Mouse (Mus musculus) v-Abl transformed pro-B cells (cell line): ENCODE data around the gene Htr6.

ENCODE experiments used
- in situ Hi-C, 2 experiments: fragments of 400-800 bp; cut with MboI; formaldehyde crosslinking; loops; one replicate each; pipeline ENCODE4 v1.15.1; 2025; ENCODE audit not compliant: unreplicated experiment in 2 of 2

Htr6 gene

DNA sequence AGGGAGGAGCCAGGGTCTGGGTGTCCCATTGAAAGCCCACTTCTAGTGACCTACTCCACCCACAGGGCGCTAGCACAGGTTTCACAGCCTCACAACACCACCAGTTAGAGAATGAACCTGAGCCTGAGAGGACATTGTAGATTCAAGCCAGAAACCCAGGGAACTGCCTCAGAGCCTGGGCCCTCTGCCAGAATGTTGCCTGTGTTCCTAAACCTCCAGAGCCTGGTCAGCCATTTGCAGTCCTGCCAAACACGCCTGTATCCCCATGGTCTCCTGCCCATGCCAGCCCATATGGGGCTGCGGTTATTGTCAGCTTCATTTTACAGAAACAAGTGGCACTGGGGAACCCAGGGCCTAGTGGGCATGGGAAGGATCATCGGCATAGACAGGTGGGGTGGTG is 20.0 kb downstream of the Htr6 start:
- in situ Hi-C loops = no loop called here

DNA sequence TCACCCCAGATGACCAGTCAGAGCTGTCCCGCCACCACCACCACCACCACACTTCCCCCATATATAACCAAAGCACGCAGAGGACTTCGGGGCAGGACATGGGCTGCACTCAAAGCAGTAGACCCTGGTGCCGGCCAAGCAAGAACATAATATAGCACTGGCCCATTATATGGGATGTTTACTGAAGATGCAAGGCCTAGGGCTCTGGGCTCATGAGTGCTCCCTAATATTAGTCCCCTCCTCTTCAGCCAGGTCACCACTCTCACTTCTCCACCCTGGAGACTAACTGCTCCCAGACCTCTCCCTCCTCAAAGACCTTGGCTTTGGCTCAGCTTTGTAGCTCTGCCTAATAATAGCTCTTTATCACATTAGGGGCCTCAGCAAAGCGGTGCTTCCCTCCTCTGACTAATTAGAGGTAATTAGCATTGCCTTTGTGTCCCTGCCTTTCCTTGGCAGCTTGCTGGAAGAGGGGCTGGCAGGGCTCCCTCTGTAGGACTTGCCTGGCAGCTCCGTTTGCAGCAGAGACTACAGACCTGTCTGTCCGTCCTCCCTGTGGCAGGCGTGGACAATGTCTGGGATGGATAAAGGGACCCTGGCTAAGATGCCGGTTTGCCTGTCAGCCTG is 21.0 kb downstream of the Htr6 start:
- in situ Hi-C loops = no loop called here

DNA sequence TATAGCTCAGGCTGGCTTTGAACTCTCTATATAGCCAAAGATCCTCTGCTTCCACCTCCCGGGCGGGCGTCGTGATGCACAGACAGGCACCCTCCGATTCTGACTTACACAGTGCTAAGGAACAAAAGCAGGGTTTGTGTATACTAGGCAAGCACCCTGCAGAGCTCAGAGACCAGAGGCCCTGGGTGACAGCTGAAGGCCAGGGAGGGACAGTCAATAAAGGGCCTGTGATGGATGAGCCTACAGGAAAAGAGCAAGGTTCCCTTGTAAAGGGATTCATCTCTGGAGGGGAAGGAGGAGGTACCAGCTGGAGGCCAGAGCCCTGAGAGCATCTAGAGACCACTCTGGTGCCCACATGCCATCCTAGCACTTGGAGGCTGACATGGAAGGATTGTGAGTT is 22.0 kb downstream of the Htr6 start:
- in situ Hi-C loops = no loop called here

DNA sequence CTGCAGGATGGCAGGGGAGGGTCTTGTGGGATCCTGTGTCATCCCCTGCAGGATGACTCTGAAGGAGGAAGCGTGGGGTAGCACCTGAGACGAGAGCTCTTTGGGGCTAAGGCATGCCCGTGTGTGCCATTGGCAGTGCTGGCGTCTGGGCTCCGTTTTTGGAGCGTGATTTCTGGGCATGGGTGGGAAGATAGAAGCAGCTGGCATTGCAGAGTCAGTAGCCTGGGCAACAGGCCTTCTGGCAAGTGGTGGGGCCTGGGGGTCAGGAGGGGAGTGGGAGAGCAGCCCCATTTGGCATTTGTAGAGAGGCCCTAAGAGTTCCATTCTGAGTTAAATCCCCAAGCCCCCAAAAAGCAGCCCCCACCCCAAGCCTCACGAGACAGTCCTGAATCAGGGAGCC is 22.6 kb downstream of the Htr6 start:
- in situ Hi-C loops = no loop called here

DNA sequence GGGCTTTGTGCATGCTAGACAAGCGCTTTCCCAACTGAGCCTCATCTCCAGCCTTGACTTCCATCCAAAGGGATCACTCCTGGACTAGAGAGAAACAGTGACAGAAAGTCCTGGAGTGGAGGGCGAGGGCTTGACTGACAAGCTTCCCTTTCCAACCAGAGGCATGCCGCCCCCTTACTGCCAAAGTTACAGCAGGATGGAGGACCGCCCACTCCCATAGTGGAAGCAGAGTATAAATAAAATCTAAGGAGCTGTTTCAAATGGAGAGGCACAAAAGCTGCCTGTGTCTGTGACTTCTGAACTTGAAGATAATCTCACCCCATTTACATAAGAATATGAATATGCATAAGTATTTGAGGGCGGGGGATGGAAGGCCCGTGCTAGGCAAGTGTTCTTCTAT is 26.9 kb downstream of the Htr6 start:
- in situ Hi-C loops = no loop called here

DNA sequence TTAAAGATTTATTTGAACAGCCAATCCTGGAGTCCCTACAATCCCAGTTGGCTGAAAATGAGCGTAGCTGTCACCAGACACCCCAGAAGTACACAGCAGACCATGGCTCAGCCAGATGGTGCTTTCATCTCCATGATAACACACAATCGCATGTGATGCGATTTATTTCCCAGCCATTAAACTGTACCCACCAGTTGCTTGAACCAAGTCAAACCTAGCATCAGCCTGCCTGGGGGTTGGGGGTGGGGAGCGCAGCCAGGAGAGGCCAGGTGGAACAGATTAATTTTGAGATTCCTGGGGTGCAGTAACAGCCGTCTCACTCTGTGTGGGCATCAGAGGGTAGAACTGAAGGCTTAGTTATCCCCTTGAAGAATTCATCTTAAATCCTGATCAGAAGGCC is 29.0 kb downstream of the Htr6 start:
- in situ Hi-C loops = no loop called here

DNA sequence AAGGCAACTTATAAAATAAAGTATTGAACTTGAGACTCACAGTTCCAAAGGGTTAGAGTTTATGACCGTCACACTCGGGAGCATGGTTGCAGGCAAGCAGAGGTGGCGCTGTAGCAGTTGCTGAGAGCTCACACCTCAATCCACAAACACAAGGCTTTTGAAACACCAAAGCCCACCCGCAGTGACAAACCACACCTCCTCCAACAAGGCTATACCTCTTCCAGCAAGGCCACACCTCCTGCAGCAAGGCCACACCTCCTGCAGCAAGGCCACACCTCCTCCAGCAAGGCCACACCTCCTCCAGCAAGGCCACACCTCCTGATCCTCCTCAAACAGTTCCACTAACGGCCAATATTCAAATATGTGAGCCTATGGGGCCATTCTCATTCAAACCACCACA is 30.8 kb downstream of the Htr6 start:
- in situ Hi-C loops = no loop called here

DNA sequence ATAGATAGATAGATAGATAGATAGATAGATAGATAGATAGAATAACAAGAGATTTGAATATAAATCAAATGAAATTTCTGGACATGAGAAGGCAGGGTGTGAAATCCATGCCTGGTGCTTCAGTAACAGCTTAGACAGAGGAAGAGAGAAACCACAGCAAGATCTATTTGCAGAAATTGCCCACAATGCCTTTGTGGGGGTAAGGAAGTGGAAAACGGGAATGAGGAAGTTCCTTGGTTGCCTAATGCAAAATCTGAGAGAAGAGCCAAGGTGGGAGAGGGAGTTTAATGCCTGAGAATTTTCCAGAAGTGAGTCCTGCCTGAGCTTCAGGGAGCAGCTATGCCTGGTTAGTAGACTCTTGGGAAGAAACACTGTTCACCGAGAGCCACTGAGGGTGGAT is 31.8 kb downstream of the Htr6 start:
- in situ Hi-C loops = no loop called here

DNA sequence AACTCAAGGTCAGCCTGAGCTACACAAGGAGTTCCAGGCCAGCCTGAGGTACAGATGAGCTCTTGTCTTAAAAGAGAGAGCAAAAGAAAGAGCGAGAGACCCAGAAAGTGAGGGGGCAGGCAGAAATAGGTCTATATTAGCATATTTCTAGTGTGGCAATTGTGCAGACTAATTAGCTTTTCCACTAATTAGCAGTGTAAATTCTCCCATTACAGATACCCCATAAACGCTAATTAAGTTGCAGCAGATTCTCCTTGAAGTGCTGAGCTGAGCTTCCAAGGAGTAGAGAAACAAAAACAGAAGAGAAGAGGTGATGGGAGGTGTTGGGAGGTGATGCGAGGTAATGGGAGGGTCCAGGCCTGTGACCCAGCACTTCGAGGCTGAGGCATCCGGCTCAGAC is 32.8 kb downstream of the Htr6 start:
- in situ Hi-C loops = no loop called here

DNA sequence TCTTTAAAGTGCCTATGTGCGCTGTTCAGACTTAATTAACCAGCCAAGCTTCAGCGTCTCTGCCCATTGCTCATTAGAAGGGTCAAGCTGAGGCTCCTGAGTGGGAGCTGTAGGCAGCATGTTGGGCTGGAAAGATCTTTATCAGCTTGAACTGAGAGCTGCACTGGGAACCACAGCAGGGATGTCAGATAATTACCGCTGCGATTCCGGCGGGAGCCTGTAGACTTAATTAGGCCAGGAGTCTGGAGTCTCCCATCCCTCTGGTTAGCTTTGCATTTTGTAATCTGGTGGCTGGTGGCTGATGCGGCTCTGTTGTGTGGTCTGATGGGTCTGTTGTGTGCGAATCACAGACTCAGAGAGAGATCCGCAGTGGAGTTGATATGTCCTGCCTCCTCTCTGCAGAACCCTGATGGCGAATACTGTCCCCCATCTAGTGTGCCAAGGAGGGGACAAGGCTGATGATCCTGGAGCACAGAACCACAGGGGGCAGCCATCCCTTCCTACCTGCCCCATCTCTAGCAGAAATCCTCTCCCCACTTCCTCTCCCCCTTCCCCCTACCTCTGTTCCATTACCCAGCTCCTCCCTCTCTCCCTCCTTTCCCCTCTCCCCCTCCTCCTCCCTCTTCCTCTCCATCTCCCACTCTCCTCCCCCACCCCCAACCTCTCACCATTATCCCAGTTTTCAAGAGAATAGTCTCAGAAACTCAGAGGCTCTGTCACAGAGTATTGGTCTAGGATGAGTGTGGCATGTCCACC is 35.1 kb downstream of the Htr6 start:
- in situ Hi-C loops = no loop called here

DNA sequence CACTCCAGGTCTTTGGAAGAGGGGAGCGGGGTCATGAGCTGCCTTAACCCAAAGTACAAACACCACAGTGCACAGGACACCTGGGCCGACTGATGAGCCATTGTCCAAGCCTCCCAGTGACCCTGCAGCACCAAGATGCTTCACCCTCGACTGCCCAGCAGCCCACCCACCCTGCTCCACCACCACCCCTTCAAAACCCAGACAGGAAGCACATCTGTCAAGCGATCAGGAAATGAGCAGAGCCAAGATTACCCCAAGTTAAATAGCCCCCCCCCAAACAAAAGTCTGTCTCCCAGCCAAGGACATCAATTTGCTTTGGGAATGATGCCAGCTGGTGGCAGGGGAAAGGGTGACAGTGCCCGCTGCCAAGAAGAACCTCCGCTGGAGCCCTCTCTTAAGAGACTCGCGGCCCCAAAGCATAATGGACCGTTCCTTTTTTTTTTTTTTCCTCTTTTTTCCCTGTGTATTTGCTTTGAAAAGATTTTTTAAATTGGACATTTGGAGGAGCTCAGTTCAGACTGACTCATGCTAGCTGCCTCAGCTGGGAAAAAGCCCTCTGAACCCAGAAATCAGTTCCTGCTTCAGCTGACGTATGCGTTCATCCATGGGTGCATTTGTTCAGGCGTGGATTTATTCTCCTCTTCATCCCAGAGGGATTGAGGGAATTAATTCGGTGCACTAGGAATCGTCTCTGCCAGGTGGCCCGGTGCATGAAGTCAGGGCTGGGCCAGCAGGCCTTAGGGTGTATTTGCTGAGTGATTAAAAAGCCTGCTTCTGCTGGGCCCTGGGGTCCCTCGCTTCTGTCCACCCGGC is 37.4 kb downstream of the Htr6 start:
- in situ Hi-C loops = no loop called here

DNA sequence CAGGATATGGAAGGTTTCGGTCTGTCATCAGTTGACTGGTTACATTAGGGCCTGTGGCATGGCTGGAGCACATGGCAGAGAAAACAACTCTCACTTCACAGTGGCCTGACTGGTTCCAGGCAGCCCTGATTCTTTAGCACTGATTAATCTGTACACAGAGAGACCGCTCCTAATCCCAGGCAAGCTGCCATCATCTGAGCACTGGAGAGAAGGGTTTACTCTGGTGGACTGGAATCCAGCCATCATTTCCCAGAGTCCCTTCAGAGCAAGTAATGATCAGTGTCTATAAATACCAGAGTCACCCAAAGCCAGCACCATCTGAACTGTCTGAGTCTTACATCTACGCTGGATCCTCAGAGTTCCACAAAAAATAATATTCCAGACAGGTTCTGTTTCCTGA is 39.6 kb downstream of the Htr6 start:
- in situ Hi-C loops = no loop called here

DNA sequence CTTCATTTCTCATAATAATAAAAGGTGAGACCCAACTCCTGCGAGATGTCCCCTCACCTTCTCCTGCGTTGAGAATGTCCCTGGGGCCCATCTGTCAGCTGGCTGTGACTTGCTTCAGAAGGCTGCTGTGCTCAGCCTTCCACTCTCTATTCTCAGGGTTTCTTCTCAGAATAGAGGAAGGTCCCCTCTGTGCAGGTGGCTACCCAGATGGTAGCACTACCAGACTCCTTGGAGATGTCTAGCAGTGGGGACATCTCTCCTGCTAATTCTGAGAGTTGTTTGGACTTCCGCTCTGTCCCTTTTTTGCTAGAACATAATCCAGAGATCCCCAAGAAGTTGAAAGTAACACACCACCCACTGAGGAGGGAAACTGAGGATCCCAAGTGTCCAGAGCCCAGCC is 40.4 kb downstream of the Htr6 start:
- in situ Hi-C loops = no loop called here

DNA sequence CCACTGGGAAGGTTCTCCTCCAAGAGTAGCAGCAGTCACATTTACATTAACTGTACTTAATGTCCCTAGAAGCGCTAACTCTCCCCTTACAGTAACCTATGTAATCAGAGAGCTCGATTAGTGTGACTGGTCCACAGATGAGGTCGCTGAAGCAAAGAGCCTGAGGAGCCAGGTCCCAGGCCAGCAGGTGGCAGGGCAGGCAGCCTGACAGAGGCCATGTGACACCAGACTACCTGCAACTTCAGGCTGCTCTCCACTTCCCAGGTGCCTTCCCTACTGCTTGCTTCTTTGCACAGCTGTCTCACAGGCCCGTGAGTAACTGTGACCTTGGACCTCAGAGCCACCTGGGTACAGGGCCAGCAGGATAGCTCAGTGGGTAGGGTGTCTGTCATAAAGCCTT is 40.8 kb downstream of the Htr6 start:
- in situ Hi-C loops = no loop called here

DNA sequence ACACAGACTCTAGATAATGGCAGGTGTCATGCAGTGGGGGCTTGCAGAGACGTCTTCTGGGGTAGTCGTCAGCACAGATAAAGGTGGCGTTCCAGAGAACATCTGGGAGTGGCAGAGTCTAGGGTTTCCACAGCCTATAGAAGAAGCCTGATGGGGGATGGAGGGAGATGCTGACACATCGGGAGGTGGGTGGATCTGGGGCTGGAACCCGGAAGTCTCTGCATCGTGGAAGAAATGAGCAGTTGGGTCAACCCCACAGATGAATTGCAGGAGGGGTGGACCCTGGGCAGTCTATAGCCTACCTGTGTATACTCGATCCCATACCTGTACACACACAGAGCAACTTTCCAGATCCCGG is 41.4 kb downstream of the Htr6 start:
- in situ Hi-C loops = no loop called here

DNA sequence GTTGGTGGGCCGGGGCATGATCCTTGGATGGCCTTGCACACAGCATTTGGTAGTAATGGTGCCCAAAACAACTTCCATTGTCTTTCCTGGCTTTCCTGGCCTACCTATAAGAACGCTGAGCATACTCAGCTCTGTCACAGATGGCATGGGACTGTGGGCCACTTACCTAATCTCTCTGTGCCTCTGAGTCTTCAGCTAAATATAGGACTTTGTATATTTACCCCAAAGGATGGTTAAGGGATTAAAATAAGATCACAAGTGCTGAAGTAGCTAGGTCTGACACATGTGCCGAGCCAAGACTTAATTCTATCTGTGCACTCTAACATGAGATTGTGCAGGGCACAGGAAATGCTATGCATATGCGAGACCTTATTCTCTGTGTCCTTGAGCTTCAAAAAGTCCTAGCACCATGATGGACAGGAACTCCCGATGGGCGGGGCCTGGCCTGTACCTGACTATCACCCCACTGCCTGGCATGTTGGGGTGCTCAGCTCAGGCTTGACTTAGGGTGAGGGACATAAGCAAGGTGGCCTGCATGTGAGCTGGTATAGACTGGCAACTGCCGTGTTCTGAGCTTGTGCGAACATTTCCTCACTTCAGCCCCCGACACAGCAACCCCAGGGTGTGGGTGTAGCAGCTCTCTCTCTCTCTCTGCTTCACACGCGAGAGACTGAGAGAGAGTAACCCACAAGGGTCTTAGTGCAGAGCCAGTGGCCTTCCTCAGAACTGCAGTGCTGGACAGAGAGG is 41.9 kb downstream of the Htr6 start:
- in situ Hi-C loops = no loop called here

DNA sequence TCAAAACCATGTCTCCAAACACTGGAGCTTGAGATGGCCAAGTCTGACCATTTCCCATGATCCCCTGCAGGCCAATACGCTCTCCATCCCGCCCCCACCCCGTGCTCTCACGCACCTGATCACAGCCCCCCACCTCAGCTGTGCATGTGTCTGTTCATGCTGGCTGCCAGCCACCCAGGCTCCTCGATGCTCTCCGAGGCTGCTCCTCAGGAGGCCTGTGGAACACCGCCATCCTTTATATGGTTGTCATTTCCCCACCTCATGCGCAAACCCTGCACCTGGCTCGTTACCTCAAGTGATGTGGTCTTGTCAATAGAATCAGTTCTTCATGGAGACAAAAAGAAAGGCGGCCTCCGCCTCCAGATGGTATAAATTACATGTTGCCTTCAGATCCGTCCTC is 42.8 kb downstream of the Htr6 start:
- in situ Hi-C loops = no loop called here

DNA sequence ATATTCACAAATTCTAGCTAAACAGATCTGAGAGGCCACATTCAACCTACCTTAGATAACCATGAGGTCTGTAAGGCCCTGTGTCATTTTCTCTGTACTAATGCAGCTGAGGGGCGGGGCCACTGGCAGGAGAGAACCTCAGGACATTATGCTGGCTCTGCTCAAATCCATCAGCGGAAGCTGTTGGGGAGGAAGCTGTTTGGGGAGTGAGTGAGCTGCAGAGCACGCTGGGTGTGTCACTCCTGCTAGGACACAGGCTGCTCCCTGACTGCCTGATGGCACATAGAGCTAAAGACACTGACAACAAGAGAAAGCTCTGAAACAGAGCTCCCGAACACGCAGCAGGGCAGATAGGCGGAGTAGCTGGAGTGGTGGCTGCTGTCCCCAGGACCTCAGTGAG is 44.7 kb downstream of the Htr6 start:
- in situ Hi-C loops = no loop called here

DNA sequence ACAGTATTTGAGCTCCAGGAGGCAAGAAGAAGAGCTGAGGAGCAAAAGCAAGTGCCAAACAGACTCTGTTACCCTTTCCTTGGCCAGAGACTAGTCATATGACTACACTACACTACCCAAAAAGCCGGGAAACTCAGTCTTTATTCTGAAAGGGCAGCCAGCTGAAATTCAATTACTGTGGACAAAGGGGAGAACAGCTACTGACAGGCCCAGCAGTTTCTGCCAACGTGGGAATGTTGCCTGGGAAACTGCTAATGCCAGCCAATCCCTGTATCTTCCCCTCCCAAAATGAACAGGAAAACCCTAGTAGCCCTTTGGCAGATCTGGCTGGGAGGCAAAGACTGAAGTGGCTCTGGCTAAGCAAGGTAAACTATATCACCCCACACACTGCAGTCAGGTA is 51.0 kb downstream of the Htr6 start:
- in situ Hi-C loops = no loop called here

DNA sequence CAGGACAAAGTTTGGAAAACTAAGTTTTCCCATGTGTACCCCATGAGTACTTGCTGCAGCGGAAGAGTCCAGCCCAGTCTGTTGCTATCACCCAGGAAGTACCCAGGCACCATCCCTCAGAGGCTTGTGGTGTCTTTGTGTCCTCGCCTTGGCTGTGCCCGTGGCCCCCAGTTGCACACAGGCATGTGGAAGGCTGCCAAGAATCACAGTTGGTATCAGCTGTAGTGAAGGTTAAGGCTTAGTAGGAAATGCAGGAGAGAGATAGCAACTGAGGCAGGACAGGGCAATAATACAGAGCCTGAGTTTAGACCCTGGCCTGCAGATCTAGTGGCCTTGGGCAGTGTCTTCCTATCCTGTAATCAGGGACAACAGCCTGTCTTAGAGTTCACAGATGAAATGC is 55.0 kb downstream of the Htr6 start:
- in situ Hi-C loops = no loop called here

DNA sequence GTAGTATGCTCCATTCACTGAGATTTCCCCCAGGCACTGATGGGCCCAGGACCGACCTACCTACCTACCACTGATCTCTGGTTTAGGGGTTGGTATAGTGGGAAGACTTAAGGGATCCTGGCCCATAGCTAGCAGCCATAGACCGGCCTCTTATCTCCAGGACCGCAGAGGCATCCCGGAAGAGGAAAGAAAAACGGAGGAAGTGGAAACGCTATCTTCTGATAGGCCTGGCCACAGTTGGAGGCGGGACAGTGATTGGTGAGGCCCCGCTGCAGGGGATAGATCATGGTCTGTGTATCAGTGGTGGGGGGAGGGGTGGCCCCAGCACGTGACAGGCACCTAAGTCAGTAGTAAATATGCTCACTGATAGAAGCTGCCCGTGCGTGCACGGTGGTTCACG is 56.0 kb downstream of the Htr6 start:
- in situ Hi-C loops = no loop called here
